Mouse (Mus musculus) ES-E14 (cell line): ENCODE measurements around the gene Lpar4.

Source experiments
- CHD2 ChIP-seq: IDR thresholded peaks from 2 replicates; pipeline ENCODE4 v1.6.1; 2014; ENCODE audit warnings: mild to moderate bottlenecking, low read depth, low read length, inconsistent platforms
- HCFC1 ChIP-seq: IDR thresholded peaks from 2 replicates; pipeline ENCODE4 v1.6.1; 2012; ENCODE audit warnings: low read length, inconsistent platforms, borderline replicate concordance; ENCODE audit not compliant: insufficient read depth
- MAFK ChIP-seq: IDR thresholded peaks from 2 replicates; pipeline ENCODE4 v1.6.1; 2014; ENCODE audit warnings: mild to moderate bottlenecking, low read depth, low read length, inconsistent platforms; ENCODE audit not compliant: insufficient read depth
- ZC3H11A ChIP-seq: IDR thresholded peaks from 2 replicates; pipeline ENCODE4 v1.6.1; 2012; ENCODE audit warnings: low read depth, mild to moderate bottlenecking, inconsistent platforms, low read length, borderline replicate concordance
- ZNF384 ChIP-seq: IDR thresholded peaks from 2 replicates; pipeline ENCODE4 v1.6.1; 2012; ENCODE audit warnings: low read depth, low read length, inconsistent platforms

DNA sequence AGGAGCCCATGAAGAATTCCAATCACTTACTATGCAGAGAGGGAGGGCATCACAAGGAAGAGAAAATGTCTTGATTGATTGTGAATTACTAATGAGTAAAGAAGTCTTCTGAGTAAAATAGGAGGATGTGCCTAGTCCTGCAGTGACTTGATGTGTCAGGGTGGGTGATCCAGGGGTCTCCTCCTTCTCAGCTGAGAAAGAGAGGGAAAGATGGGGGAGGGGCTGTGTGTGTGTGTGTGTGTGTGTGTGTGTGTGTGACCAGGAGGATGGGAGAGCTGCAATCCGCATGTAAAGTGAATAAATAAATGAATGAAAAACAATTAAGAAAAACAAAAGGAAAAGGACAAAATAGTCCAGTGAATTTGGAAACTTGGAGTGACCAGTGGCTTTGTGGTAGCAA is 30.1 kb downstream of the Lpar4 start:
- TF ChIP-seq ZC3H11A (no peak), HCFC1 (no peak), MAFK (no peak), CHD2 (no peak), ZNF384 (no peak)
